Mouse (Mus musculus) embryonic fibroblast, embryonic 13.5 days (primary cell): ENCODE data around the gene Ubr1. TPM values are rescaled to one million over a fixed set of nuclear protein-coding genes. Genes with fewer than 3 reads are reported as not detected.
A peak's percentile ranks its signal among the peaks of the same experiment; 100 is the strongest.
"Not testable (repeated sequence)": the region's sequence is repeated elsewhere in the genome, so short reads cannot be mapped to it uniquely, and the experiment has no call there.

Experiments
- H3K27ac ChIP-seq: 2 replicates; pipeline ENCODE4 v1.5.1; 2012; ENCODE audit warnings: low read length, control low read depth, inconsistent platforms; ENCODE audit not compliant: insufficient read depth
- H3K4me1 ChIP-seq: 2 replicates; pipeline ENCODE4 v1.6.1; 2011; ENCODE audit warnings: low read length; ENCODE audit not compliant: control insufficient read depth, insufficient read depth
- H3K4me3 ChIP-seq: 2 replicates; pipeline ENCODE4 v1.5.1; 2011; ENCODE audit warnings: mild to moderate bottlenecking, control low read depth, low read length; ENCODE audit not compliant: insufficient read depth
- CTCF ChIP-seq: IDR thresholded peaks from 2 replicates; pipeline ENCODE4 v1.5.1; 2011; ENCODE audit warnings: mild to moderate bottlenecking, control low read depth, low read length, moderate library complexity, borderline replicate concordance; ENCODE audit not compliant: insufficient read depth
- POLR2A ChIP-seq: IDR thresholded peaks from 2 replicates; pipeline ENCODE4 v1.6.1; 2011; ENCODE audit warnings: low read depth, mild to moderate bottlenecking, control low read depth, low read length, moderate library complexity
- polyA plus RNA-seq: library from polyadenylated mRNA; stranded (reverse); fragments of >200 nt; gene quantifications from 2 replicates; pipeline ENCODE4 v1.2.4, GENCODE M21; 2011; ENCODE audit warnings: low read depth; ENCODE audit not compliant: missing spikeins, insufficient read length

Ubr1 gene
- polyA plus RNA-seq, 1 experiment: 25.4 TPM

DNA sequence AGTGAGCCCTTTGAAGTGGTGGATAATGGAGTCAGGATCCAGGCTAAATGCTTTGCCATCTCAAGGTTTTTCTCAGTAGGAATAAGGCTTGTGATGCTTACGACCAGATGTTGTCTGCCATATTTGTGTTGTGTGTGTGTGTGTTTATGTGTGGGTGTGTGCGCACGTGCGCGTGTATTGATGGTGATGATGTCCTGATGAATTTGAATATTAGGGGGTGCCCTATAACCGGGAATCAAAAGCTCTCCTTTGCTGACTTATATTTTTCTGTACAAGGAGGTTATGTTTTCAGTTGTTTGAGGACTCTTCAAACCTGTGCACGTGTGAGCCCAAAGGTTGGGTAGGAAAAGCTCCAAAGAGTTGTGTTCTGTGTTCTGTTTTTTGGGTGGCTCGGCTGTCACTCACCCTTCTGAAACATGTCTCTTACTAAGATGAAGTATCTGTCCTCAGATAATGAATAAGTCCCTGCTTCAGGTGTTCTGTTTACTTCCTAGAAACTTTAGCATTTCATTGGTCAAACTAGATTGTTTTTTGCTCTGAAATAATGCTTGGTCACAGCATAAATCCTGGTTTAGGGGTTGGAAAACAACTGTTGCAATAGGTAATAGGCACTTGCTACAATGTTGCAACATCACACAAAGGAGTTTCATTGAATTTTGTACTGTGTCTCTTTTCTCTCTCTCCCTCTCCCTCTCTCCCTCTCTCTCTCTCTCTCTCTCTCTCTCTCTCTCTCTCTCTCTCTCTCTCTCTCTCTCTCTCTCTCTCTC, 7.6 kb upstream of the Ubr1 start:
- Histone ChIP-seq H3K4me1 (peaks cover 8% of the 10 kb centered on the region), H3K27ac (no peak overlapping the region), H3K4me3 (peak overlapping the region; percentile 78; the same call in 1 of the 2 replicates)
- no peak for TF ChIP-seq CTCF
- no peak for TF ChIP-seq POLR2A

- Histone ChIP-seq H3K27ac (no peak within 1 kb of the TSS), H3K4me3 (peak within 1 kb of the TSS; percentile 78), H3K4me1 (peaks cover 8% of the 10 kb centered on the region)
- TF ChIP-seq CTCF (no peak), POLR2A (peak; percentile 36; the same call in 1 of the 2 replicates)
Observed at GRCm38 (mm10) chr2:120976990-120977925, 6.7 kb upstream of the Ubr1 start, which contains the start of gene Tmem62. Gene Tmem62 (plus strand): TSS chr2:120977017.

DNA sequence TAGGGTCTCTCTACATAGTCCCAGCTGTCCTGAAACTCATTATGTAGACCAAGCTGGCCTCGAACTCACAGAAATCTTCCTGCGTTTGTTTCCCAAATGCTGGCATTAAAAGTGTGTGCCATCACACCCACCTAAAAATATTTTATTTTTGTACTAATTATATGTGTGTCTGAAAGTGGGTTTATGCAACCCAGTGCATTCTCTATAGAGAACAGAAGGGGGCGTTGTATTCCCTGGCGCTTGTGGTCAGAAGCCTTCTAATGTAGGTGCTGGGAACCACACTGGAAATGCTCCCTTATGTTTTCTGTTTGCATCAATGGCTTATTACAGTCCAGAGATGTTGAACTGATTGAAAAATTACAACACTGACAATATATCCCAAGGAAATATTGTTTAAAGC, 5.8 kb upstream of the Ubr1 start:
- H3K4me3 ChIP-seq: no peak overlapping the region
- TF ChIP-seq CTCF (no peak), POLR2A (no peak)
- H3K4me1 ChIP-seq: peaks cover 8% of the 10 kb centered on the region
- H3K27ac ChIP-seq: no peak overlapping the region

GRCm38 (mm10) chr2:120972964-120973363, 2.4 kb upstream of the Ubr1 start:
- TF ChIP-seq POLR2A (no peak), CTCF (no peak)
- Histone ChIP-seq H3K4me3 (no peak overlapping the region), H3K4me1 (no peaks in the 10 kb centered on the region; the same call in 1 of the 2 replicates), H3K27ac (no peak overlapping the region)

GRCm38 (mm10) chr2:120972257-120972656, 1.7 kb upstream of the Ubr1 start:
- H3K4me1 ChIP-seq, H3K4me3 ChIP-seq, H3K27ac ChIP-seq: not testable (repeated sequence)

GRCm38 (mm10) chr2:120971766-120972165, 1.3 kb upstream of the Ubr1 start:
- Histone ChIP-seq H3K27ac (no peak overlapping the region), H3K4me3 (no peak overlapping the region), H3K4me1 (no peaks in the 10 kb centered on the region; the same call in 1 of the 2 replicates)
- no peak for TF ChIP-seq POLR2A
- no peak for TF ChIP-seq CTCF

DNA sequence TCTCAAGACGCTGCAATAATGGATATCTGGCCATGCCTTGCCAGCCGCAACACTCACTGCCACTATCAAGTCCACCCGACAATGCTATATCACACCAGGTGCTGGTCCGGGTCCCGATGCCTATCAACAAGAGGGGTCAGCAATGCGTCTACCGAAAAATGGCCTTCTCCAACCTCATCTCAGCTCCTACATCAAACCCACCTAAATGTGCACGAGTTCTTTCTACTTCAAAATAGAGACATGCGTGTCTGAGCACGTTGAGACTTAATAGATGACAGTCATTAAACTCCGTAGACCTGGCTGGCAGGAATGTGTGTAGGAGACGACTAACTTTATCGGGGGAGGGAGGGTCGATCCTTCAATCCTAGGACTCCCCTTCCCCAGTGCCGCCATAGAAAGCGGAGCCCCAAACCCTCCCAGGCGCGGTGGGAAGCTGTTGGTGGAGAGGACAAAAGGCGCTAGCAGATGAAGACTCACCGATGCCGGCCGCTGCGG, 423 bp downstream of the Ubr1 start:
- Histone ChIP-seq H3K4me1 (no peaks in the 10 kb centered on the region; the same call in 1 of the 2 replicates), H3K4me3 (peak overlapping the region; percentile 97), H3K27ac (peak overlapping the region; percentile 42)
- TF ChIP-seq POLR2A (no peak), CTCF (no peak)

GRCm38 (mm10) chr2:120965486-120965885, 5.0 kb downstream of the Ubr1 start:
- no peak overlapping the region for H3K4me3 ChIP-seq
- TF ChIP-seq CTCF: no peak
- no peak overlapping the region for H3K27ac ChIP-seq
- no peaks in the 10 kb centered on the region; the same call in 1 of the 2 replicates for H3K4me1 ChIP-seq

- Histone ChIP-seq H3K4me3 (no peak overlapping the region), H3K4me1 (peaks cover 5% of the 10 kb centered on the region; the same call in 1 of the 2 replicates), H3K27ac (no peak overlapping the region)
- TF ChIP-seq POLR2A: no peak
Observed at GRCm38 (mm10) chr2:120963110-120963509, 7.4 kb downstream of the Ubr1 start.

- no peak for TF ChIP-seq CTCF
- no peak for TF ChIP-seq POLR2A
- Histone ChIP-seq H3K4me1 (peaks cover 5% of the 10 kb centered on the region; the same call in 1 of the 2 replicates), H3K4me3 (no peak overlapping the region), H3K27ac (no peak overlapping the region)
Observed at GRCm38 (mm10) chr2:120960261-120960660, 10.3 kb downstream of the Ubr1 start.

- TF ChIP-seq POLR2A: no peak
- no peak for TF ChIP-seq CTCF
- no peak overlapping the region for H3K27ac ChIP-seq
- peaks cover 5% of the 10 kb centered on the region; the same call in 1 of the 2 replicates for H3K4me1 ChIP-seq
- H3K4me3 ChIP-seq: no peak overlapping the region
Observed at GRCm38 (mm10) chr2:120959827-120960226, 10.7 kb downstream of the Ubr1 start.
